Mouse (Mus musculus) stomach, postnatal 0 days (tissue): ENCODE results near the gene Cers6. TPM values are rescaled to one million over a fixed set of nuclear protein-coding genes. Genes with fewer than 3 reads are reported as not detected.

Experiments used
- ATAC-seq: fragments of 200-750 bp; cut with Nextera tagmentation; 2 replicates; pipeline ENCODE4 v1.8.0; 2017; ENCODE audit not compliant: low FRiP score, low TSS enrichment
- DNase-seq: peaks from one replicate; pipeline ENCODE4 v3.0.0-alpha.2; 2016; ENCODE audit warnings: low spot score
- H3K27ac ChIP-seq: fragments of 300-500 bp; sonication (generic); replicated peaks from 2 replicates; pipeline ENCODE4 v1.5.1; 2014; ENCODE audit warnings: mild to moderate bottlenecking, control low read depth
- H3K27me3 ChIP-seq: fragments of 300-500 bp; sonication (generic); 2 replicates; pipeline ENCODE4 v1.6.1; 2014; ENCODE audit warnings: low read length; ENCODE audit not compliant: control insufficient read depth, insufficient read depth
- H3K36me3 ChIP-seq: fragments of 300-500 bp; sonication (generic); 2 replicates; pipeline ENCODE4 v1.6.1; 2014; ENCODE audit warnings: low read length, mixed read lengths; ENCODE audit not compliant: control insufficient read depth, insufficient read depth
- H3K4me1 ChIP-seq: fragments of 300-500 bp; sonication (generic); replicated peaks from 2 replicates; pipeline ENCODE4 v1.6.1; 2014; ENCODE audit warnings: antibody characterized with exemption; ENCODE audit not compliant: control insufficient read depth, insufficient read depth
- H3K4me2 ChIP-seq: fragments of 300-500 bp; sonication (generic); replicated peaks from 2 replicates; pipeline ENCODE4 v1.6.1; 2014; ENCODE audit warnings: low read depth, mild to moderate bottlenecking, control low read depth, moderate library complexity
- H3K4me3 ChIP-seq: fragments of 300-500 bp; sonication (generic); 2 replicates; pipeline ENCODE4 v1.5.1; 2014; ENCODE audit warnings: low read depth, low read length, control low read depth
- H3K9ac ChIP-seq: fragments of 300-500 bp; sonication (generic); 2 replicates; pipeline ENCODE4 v1.6.1; 2014; ENCODE audit warnings: mild to moderate bottlenecking, low read length, control low read depth, mixed read lengths
- H3K9me3 ChIP-seq: fragments of 300-500 bp; sonication (generic); 2 replicates; pipeline ENCODE4 v1.6.1; 2016; ENCODE audit warnings: low read length; ENCODE audit not compliant: control insufficient read depth
- CTCF ChIP-seq: IDR thresholded peaks from 2 replicates; pipeline ENCODE4 v1.5.1; 2016; ENCODE audit warnings: antibody characterized with exemption, low read depth, mild to moderate bottlenecking, moderate library complexity
- EP300 ChIP-seq: optimal IDR thresholded peaks from 2 replicates; pipeline ENCODE3; 2016; ENCODE audit warnings: antibody characterized with exemption
- WGBS: fragments of 180-500 bp; shearing (Covaris S2); extraction: QIAGEN DNeasy Blood & Tissue Kit; methylation state at CpG from one replicate; pipeline ENCODE4 v1.1.7; 2014; 5-methylcytosine and 5-hydroxymethylcytosine counted together
- polyA plus RNA-seq: library from polyadenylated mRNA; unstranded; fragments of >200 nt; fragmentation: Nextera tagmentation; extraction: Ambion mirVana; gene quantifications from 2 replicates; pipeline ENCODE4 v1.2.1, GENCODE M21; 2015

Cers6 gene
- polyA plus RNA-seq, 1 experiment from 2014 or later: 8.0 TPM

- no peak for ATAC-seq
- 69% methylated on average over 11 of the region's 11 CpGs for WGBS
- no peak overlapping the region for H3K27ac ChIP-seq
- no peak overlapping the region for H3K9ac ChIP-seq
- H3K4me2 ChIP-seq: peak overlapping the region; percentile 11; the same call in 1 of the 2 replicates
- no peaks in the 10 kb centered on the region for H3K27me3 ChIP-seq
- no peak for DNase-seq
- no peaks in the 10 kb centered on the region for H3K4me1 ChIP-seq
- no peaks in the 10 kb centered on the region for H3K36me3 ChIP-seq
- no peak overlapping the region for H3K4me3 ChIP-seq
- no peaks in the 10 kb centered on the region for H3K9me3 ChIP-seq
- TF ChIP-seq CTCF (no peak), EP300 (no peak)
Observed at GRCm38 (mm10) chr2:68907721-68908463, 46.7 kb downstream of the Cers6 start.

DNA sequence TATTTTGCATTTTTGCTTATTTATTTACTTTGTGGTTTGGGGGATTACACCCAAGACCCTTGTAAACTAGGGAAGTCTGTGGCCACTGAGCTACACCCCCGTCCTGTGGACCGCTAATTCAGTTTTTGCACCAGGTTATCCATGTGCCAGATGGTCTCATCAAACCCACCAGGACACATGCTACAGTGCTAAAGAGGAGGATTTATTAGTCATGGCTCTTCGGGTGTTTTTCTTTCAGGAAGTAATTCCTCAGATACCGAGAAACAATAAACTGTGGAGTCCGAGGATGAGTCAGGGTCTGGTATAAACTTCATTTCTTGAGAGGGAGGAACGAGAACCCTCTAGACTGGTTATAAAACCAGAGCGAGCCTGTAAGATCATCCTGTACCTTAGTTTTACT is 49.5 kb downstream of the Cers6 start:
- H3K9ac ChIP-seq: no peak overlapping the region
- no peak for DNase-seq
- H3K27me3 ChIP-seq: no peaks in the 10 kb centered on the region
- no peaks in the 10 kb centered on the region for H3K9me3 ChIP-seq
- 59% methylated on average over 7 of the region's 7 CpGs for WGBS
- no peaks in the 10 kb centered on the region for H3K36me3 ChIP-seq
- H3K4me3 ChIP-seq: no peak overlapping the region
- H3K4me2 ChIP-seq: no peak overlapping the region
- no peaks in the 10 kb centered on the region for H3K4me1 ChIP-seq
- H3K27ac ChIP-seq: no peak overlapping the region
- TF ChIP-seq CTCF (no peak), EP300 (no peak)
- no peak for ATAC-seq

- Histone ChIP-seq H3K4me1 (no peaks in the 10 kb centered on the region), H3K9ac (no peak overlapping the region), H3K9me3 (no peaks in the 10 kb centered on the region), H3K27me3 (no peaks in the 10 kb centered on the region), H3K4me2 (no peak overlapping the region), H3K4me3 (no peak overlapping the region), H3K36me3 (no peaks in the 10 kb centered on the region), H3K27ac (no peak overlapping the region)
- no peak for TF ChIP-seq CTCF
- TF ChIP-seq EP300: no peak
- WGBS: 80% methylated on average over 12 of the region's 12 CpGs
- no peak for ATAC-seq
- DNase-seq: no peak
Observed at GRCm38 (mm10) chr2:68911587-68912483, 50.6 kb downstream of the Cers6 start.

- no peak overlapping the region for H3K9ac ChIP-seq
- H3K4me3 ChIP-seq: no peak overlapping the region
- H3K9me3 ChIP-seq: no peaks in the 10 kb centered on the region
- H3K27me3 ChIP-seq: no peaks in the 10 kb centered on the region
- ATAC-seq (no peak), DNase-seq (no peak)
- H3K27ac ChIP-seq: no peak overlapping the region
- no peak overlapping the region for H3K4me2 ChIP-seq
- no peak for TF ChIP-seq EP300
- TF ChIP-seq CTCF: no peak
- H3K36me3 ChIP-seq: no peaks in the 10 kb centered on the region
- H3K4me1 ChIP-seq: no peaks in the 10 kb centered on the region
Observed at GRCm38 (mm10) chr2:68915742-68916141, 54.5 kb downstream of the Cers6 start.

DNA sequence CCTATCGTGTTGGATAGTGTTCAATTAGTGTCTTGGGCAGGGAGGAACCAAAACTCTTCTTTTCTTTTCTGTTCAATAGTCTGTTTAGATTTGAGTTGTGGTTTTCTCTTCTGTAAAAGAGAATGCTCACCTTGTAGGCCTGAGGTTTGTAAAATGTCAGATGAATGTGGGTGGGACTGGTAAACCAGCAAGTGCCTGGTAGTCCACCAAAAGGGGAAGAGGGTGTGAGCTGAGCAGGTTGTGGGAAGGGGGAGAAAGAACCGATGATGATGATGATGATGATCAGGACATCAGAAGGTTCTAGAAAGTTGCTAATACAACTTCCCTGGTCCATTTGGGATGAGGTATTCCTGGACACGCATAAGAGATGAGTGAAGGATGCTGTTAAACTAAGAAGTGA is 55.1 kb downstream of the Cers6 start:
- 82% methylated on average over 3 of the region's 3 CpGs for WGBS
- Histone ChIP-seq H3K4me1 (no peaks in the 10 kb centered on the region), H3K9me3 (no peaks in the 10 kb centered on the region), H3K4me2 (no peak overlapping the region), H3K36me3 (no peaks in the 10 kb centered on the region), H3K27me3 (no peaks in the 10 kb centered on the region), H3K27ac (no peak overlapping the region), H3K9ac (no peak overlapping the region), H3K4me3 (no peak overlapping the region)
- ATAC-seq: no peak
- no peak for DNase-seq
- TF ChIP-seq EP300 (no peak), CTCF (no peak)

GRCm38 (mm10) chr2:68917010-68917409 is 55.8 kb downstream of the Cers6 start:
- no peaks in the 10 kb centered on the region for H3K9me3 ChIP-seq
- H3K4me1 ChIP-seq: no peaks in the 10 kb centered on the region
- no peak overlapping the region for H3K27ac ChIP-seq
- H3K4me2 ChIP-seq: no peak overlapping the region
- no peak overlapping the region for H3K4me3 ChIP-seq
- TF ChIP-seq CTCF: no peak
- TF ChIP-seq EP300: no peak
- ATAC-seq: no peak
- no peaks in the 10 kb centered on the region for H3K36me3 ChIP-seq
- DNase-seq: no peak
- no peak overlapping the region for H3K9ac ChIP-seq
- no peaks in the 10 kb centered on the region for H3K27me3 ChIP-seq
